In genomic region chr2:27773980-27774730, GRCm38 (mm10) we compare ENCODE assay signal across 8 mouse cellular contexts.
DNase-seq lines count a peak whose midpoint lies in the region; ATAC-seq and TF ChIP-seq lines count a peak whose summit lies in the region.

No protein-coding gene starts in this region.

- 74% methylated on average over 24 of the region's 24 CpGs for WGBS in hindbrain, embryonic 10.5 days
- 72% methylated on average over 24 of the region's 24 CpGs for WGBS in hindbrain, embryonic 16.5 days
- 52% methylated on average over 24 of the region's 24 CpGs for WGBS in intestine, postnatal 0 days
- WGBS in forebrain, embryonic 15.5 days: 74% methylated on average over 24 of the region's 24 CpGs
- WGBS in thymus, adult 2 months: 88% methylated on average over 24 of the region's 24 CpGs

- no peaks in the 10 kb centered on the region for H3K9me3 ChIP-seq in hindbrain, embryonic 10.5 days
- no peaks in the 10 kb centered on the region for H3K9me3 ChIP-seq in hindbrain, embryonic 16.5 days (ENCODE audit: control insufficient read depth, low read length)
- no peaks in the 10 kb centered on the region for H3K9me3 ChIP-seq in intestine, postnatal 0 days (ENCODE audit: control insufficient read depth)
- no peaks in the 10 kb centered on the region for H3K9me3 ChIP-seq in forebrain, embryonic 15.5 days

- H3K36me3 ChIP-seq in hindbrain, embryonic 10.5 days: no peaks in the 10 kb centered on the region
- no peaks in the 10 kb centered on the region for H3K36me3 ChIP-seq in hindbrain, embryonic 16.5 days (ENCODE audit: control insufficient read depth, insufficient read depth, low read length)
- H3K36me3 ChIP-seq in intestine, postnatal 0 days (ENCODE audit: control insufficient read depth, insufficient read depth): no peaks in the 10 kb centered on the region
- no peaks in the 10 kb centered on the region for H3K36me3 ChIP-seq in forebrain, embryonic 15.5 days
- no peaks in the 10 kb centered on the region for H3K36me3 ChIP-seq in thymus, adult 2 months (ENCODE audit: control insufficient read depth, insufficient read depth, low read length)

- TF ChIP-seq CTCF in gastrocnemius, adult 2 months (IDR thresholded peaks at IDR 0.05): no peak
- TF ChIP-seq CTCF in intestine, postnatal 0 days (IDR thresholded peaks at IDR 0.05; ENCODE audit: low read depth): no peak
- TF ChIP-seq CTCF in thymus, adult 2 months (IDR thresholded peaks at IDR 0.05; ENCODE audit: borderline replicate concordance, control insufficient read depth, extremely low read depth, insufficient read depth, low read length, poor library complexity): no peak

- H3K27me3 ChIP-seq in hindbrain, embryonic 10.5 days (ENCODE audit: insufficient read depth, poor library complexity, severe bottlenecking): no peaks in the 10 kb centered on the region
- H3K27me3 ChIP-seq in hindbrain, embryonic 16.5 days (replicated peaks; ENCODE audit: control insufficient read depth, insufficient read depth, low read length): no peaks in the 10 kb centered on the region
- H3K27me3 ChIP-seq in intestine, postnatal 0 days (replicated peaks; ENCODE audit: control insufficient read depth, insufficient read depth, low read length): no peaks in the 10 kb centered on the region
- no peaks in the 10 kb centered on the region for H3K27me3 ChIP-seq in forebrain, embryonic 15.5 days
- no peaks in the 10 kb centered on the region for H3K27me3 ChIP-seq in thymus, adult 2 months (ENCODE audit: control insufficient read depth, insufficient read depth, low read length)

- intact Hi-C loops in gastrocnemius, adult 2 months (cut with DNase I): loop anchor here (2.0 to 5.0 kb wide), 3 partner anchors 113 to 143 kb away; partner anchors contain the start of gene Col5a1

- H3K4me1 ChIP-seq in hindbrain, embryonic 10.5 days (replicated peaks): peaks cover 54% of the 10 kb centered on the region
- H3K4me1 ChIP-seq in hindbrain, embryonic 16.5 days (ENCODE audit: control insufficient read depth, insufficient read depth, low read depth, low read length): no peaks in the 10 kb centered on the region
- H3K4me1 ChIP-seq in intestine, postnatal 0 days (replicated peaks; ENCODE audit: control insufficient read depth, insufficient read depth, low read length): no peaks in the 10 kb centered on the region; the same call in 1 of the 2 replicates
- H3K4me1 ChIP-seq in forebrain, embryonic 15.5 days: no peaks in the 10 kb centered on the region
- H3K4me1 ChIP-seq in thymus, adult 2 months (replicated peaks; ENCODE audit: control insufficient read depth, insufficient read depth, low read length): no peaks in the 10 kb centered on the region

- no peak overlapping the region for H3K9ac ChIP-seq in hindbrain, embryonic 16.5 days (ENCODE audit: low read depth, low read length)
- no peak overlapping the region for H3K9ac ChIP-seq in intestine, postnatal 0 days (ENCODE audit: low read depth, low read length)
- H3K9ac ChIP-seq in forebrain, embryonic 15.5 days (replicated peaks): no peak overlapping the region

- ATAC-seq in hindbrain, embryonic 16.5 days: no peak
- peak; percentile 41 for ATAC-seq in intestine, postnatal 0 days
- no peak for ATAC-seq in forebrain, embryonic 15.5 days (replicated peaks)

- H3K4me3 ChIP-seq in hindbrain, embryonic 10.5 days: no peak overlapping the region
- H3K4me3 ChIP-seq in hindbrain, embryonic 16.5 days (ENCODE audit: low read length): no peak overlapping the region
- peak overlapping the region; percentile 23 for H3K4me3 ChIP-seq in gastrocnemius, adult 2 months
- no peak overlapping the region for H3K4me3 ChIP-seq in intestine, postnatal 0 days (ENCODE audit: low read depth, low read length)
- H3K4me3 ChIP-seq in forebrain, embryonic 15.5 days: no peak overlapping the region
- no peak overlapping the region for H3K4me3 ChIP-seq in thymus, adult 2 months (ENCODE audit: control insufficient read depth, insufficient read depth, low read length)

- no peak overlapping the region for H3K4me2 ChIP-seq in hindbrain, embryonic 16.5 days (ENCODE audit: low read length)
- H3K4me2 ChIP-seq in intestine, postnatal 0 days (replicated peaks; ENCODE audit: low read depth): 0 out of 2 replicates have a peak overlapping the region, but pooled peaks have one; percentile 13
- no peak overlapping the region for H3K4me2 ChIP-seq in forebrain, embryonic 15.5 days (replicated peaks)

- peak; percentile 49 for DNase-seq in hindbrain, embryonic 10.5 days (ENCODE audit: low spot score)
- peak; percentile 87 for DNase-seq in gastrocnemius, adult 2 months
- peak; percentile 79 to 91 for DNase-seq in lung, postnatal 4 days
- no peak for DNase-seq in layer of hippocampus, postnatal 10 days (ENCODE audit: low spot score in 2 of 2)
- no peak for DNase-seq in thymus, adult 2 months

- no peak for TF ChIP-seq POLR2A in thymus, adult 2 months (IDR thresholded peaks at IDR 0.05; ENCODE audit: control insufficient read depth, extremely low read depth, insufficient read depth, low read length, poor library complexity)

- H3K27ac ChIP-seq in hindbrain, embryonic 10.5 days: peak overlapping the region; percentile 69
- no peak overlapping the region for H3K27ac ChIP-seq in hindbrain, embryonic 16.5 days (ENCODE audit: low read depth, low read length)
- H3K27ac ChIP-seq in gastrocnemius, adult 2 months: peak overlapping the region; percentile 86
- peak overlapping the region; percentile 73 for H3K27ac ChIP-seq in intestine, postnatal 0 days (ENCODE audit: low read depth, low read length)
- no peak overlapping the region for H3K27ac ChIP-seq in forebrain, embryonic 15.5 days (replicated peaks)
- no peak overlapping the region for H3K27ac ChIP-seq in thymus, adult 2 months (ENCODE audit: control insufficient read depth, insufficient read depth, low read length)

Comparison
In these comparisons a context has a peak if more than half of its experiments do, and no peak if none do; other contexts are left out.
1. H3K27ac ChIP-seq: peak in hindbrain, embryonic 10.5 days (single experiment), gastrocnemius, adult 2 months (single experiment) and intestine, postnatal 0 days (single experiment); none in hindbrain, embryonic 16.5 days (single experiment), forebrain, embryonic 15.5 days (single experiment) and thymus, adult 2 months (single experiment).
2. DNase-seq: peak in hindbrain, embryonic 10.5 days (single experiment), gastrocnemius, adult 2 months (single experiment) and lung, postnatal 4 days (2 of 2); none in layer of hippocampus, postnatal 10 days (0 of 2) and thymus, adult 2 months (single experiment).